Mouse (Mus musculus) adrenal gland, adult 8-10 months (tissue): ENCODE measurements around the gene Aim2. TPM values are rescaled to one million over a fixed set of nuclear protein-coding genes. Genes with fewer than 3 reads are reported as not detected.
"Not testable (repeated sequence)": the region's sequence is repeated elsewhere in the genome, so short reads cannot be mapped to it uniquely, and the experiment has no call there.

Experiments
- DNase-seq: peaks from one replicate; pipeline ENCODE4 v3.0.0; 2022
- total RNA-seq, 4 experiments: library from RNA; stranded (reverse); gene quantifications; 2 replicates each; pipeline ENCODE4 v1.2.4; 2022

Gene Aim2
- total RNA-seq, 4 experiments from 2014 or later: 1.4 to 3.3 (median 1.9) TPM

- not testable (repeated sequence) for DNase-seq
Observed at GRCm38 (mm10) chr1:173480399-173481181, 129.9 kb downstream of the Aim2 start.

- DNase-seq: not testable (repeated sequence)
Observed at GRCm38 (mm10) chr1:173481182-173481574, 130.5 kb downstream of the Aim2 start.

- DNase-seq: not testable (repeated sequence)
Observed at GRCm38 (mm10) chr1:173490812-173491480, 140.3 kb downstream of the Aim2 start, which contains the start of gene Ifi206. Gene Ifi206, minus strand, starts transcription at chr1:173491041.

GRCm38 (mm10) chr1:173491483-173491882 is 140.8 kb downstream of the Aim2 start:
- DNase-seq: not testable (repeated sequence)

- DNase-seq: not testable (repeated sequence)
Observed at GRCm38 (mm10) chr1:173510595-173510994, 159.9 kb downstream of the Aim2 start.

Other genes starting within 250 kb of the Aim2 start
- gene Olfr1408, start 213.5 kb upstream of the Aim2 start, total RNA-seq: not detected
- gene Olfr1406, start 160.2 kb upstream of the Aim2 start, total RNA-seq: not detected
- gene Olfr218, start 153.1 kb upstream of the Aim2 start, total RNA-seq: not detected
- gene Olfr1404, start 138.5 kb upstream of the Aim2 start, total RNA-seq: not detected
- gene Fcer1a, start 123.7 kb upstream of the Aim2 start, total RNA-seq: under 1 TPM in 1 of 4 experiments, not detected in 3; 0.32 TPM
- not detected for gene Olfr418, start 84.9 kb upstream of the Aim2 start, total RNA-seq
- not detected for gene Mptx2, start 73.1 kb upstream of the Aim2 start, total RNA-seq
- gene Ackr1, start 17.1 kb upstream of the Aim2 start, total RNA-seq: under 1 TPM; 0.40 to 0.89 (median 0.56) TPM
- 1 to 10 TPM; 3.5 to 6.9 (median 4.7) TPM for gene Cadm3, start 16.8 kb downstream of the Aim2 start, total RNA-seq
- under 1 TPM; 0.65 to 0.98 (median 0.76) TPM for gene Ifi206, start 140.2 kb downstream of the Aim2 start, total RNA-seq
- under 1 TPM in 2 of 4 experiments, not detected in 2; 0.16 to 0.18 TPM for gene Ifi214, start 185.1 kb downstream of the Aim2 start, total RNA-seq
- 1 to 10 TPM in 3 of 4 experiments, under 1 TPM in 1; 0.87 to 2.0 (median 1.3) TPM for gene Ifi213, start 248.4 kb downstream of the Aim2 start, total RNA-seq